Mouse (Mus musculus): ENCODE measurements around the gene Cxcl16.

DNA sequence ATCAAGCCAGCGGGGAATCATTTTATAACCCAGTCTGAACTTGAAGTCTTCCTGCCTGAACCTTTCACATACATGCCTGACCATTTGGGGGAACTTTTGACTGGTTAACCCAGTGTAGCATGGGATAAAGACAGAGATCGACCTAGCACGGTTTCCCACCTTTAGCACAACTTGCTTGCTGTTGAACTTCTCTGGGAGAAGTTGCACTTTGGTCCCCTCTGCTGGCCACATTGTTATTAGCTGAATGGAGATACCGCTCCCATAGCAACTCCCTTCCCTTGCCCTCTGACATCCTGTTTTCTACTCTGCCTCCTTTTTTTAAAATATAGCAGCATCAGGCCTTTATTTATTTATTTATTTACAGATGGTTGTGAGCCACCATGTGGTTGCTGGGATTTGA, 46.6 kb upstream of the Cxcl16 start:
- no peak for TF ChIP-seq POLR2A (IDR thresholded peaks at IDR 0.05; ENCODE audit: insufficient read depth, low read depth, low read length)
- TF ChIP-seq CTCF (IDR thresholded peaks at IDR 0.05): peak; percentile 88
- 0 out of 2 replicates have a peak, but pooled peaks have one; percentile 49 for TF ChIP-seq EP300 (IDR thresholded peaks at IDR 0.05; ENCODE audit: insufficient read depth, low read depth, low read length)
